Mouse (Mus musculus) stomach, postnatal 0 days (tissue): Measurements from ENCODE around the gene Lrrc63.

Experiments
- CTCF ChIP-seq: IDR thresholded peaks from 2 replicates; pipeline ENCODE4 v1.5.1; 2016; ENCODE audit warnings: antibody characterized with exemption, low read depth, mild to moderate bottlenecking, moderate library complexity
- EP300 ChIP-seq: optimal IDR thresholded peaks from 2 replicates; pipeline ENCODE3; 2016; ENCODE audit warnings: antibody characterized with exemption

- no peak for TF ChIP-seq EP300
- no peak for TF ChIP-seq CTCF
Measured at GRCm38 (mm10) chr14:75179255-75179963, 48.7 kb upstream of the Lrrc63 start.
